Mouse (Mus musculus) erythroblast, embryonic 14.5 days (primary cell): Measurements from ENCODE around the gene Fyttd1. TPM values are rescaled to one million over a fixed set of nuclear protein-coding genes. Genes with fewer than 3 reads are reported as not detected.
"Not testable (repeated sequence)": the region's sequence is repeated elsewhere in the genome, so short reads cannot be mapped to it uniquely, and the experiment has no call there.

Experiments
- H3K27me3 ChIP-seq: 2 replicates; pipeline ENCODE4 v1.6.1; 2012; ENCODE audit warnings: inconsistent platforms; ENCODE audit not compliant: control insufficient read depth
- H3K36me3 ChIP-seq: 2 replicates; pipeline ENCODE4 v1.6.1; 2012; ENCODE audit warnings: mild to moderate bottlenecking, inconsistent platforms; ENCODE audit not compliant: control insufficient read depth
- H3K4me1 ChIP-seq: 2 replicates; pipeline ENCODE4 v1.6.1; 2012; ENCODE audit warnings: inconsistent platforms; ENCODE audit not compliant: control insufficient read depth
- H3K4me3 ChIP-seq: replicated peaks from 2 replicates; pipeline ENCODE3; 2012; ENCODE audit warnings: moderate library complexity, mild to moderate bottlenecking, inconsistent platforms
- H3K9me3 ChIP-seq: 2 replicates; pipeline ENCODE4 v1.6.1; 2012; ENCODE audit warnings: low read length, inconsistent platforms, mixed read lengths; ENCODE audit not compliant: control insufficient read depth
- GATA1 ChIP-seq: IDR thresholded peaks from 2 replicates; pipeline ENCODE4 v1.6.1; 2012; ENCODE audit warnings: low read length, inconsistent platforms, mixed read lengths
- TAL1 ChIP-seq: IDR thresholded peaks from 3 replicates; pipeline ENCODE4 v1.6.1; 2012; ENCODE audit warnings: low read length, inconsistent platforms, mixed read lengths
- polyA plus RNA-seq: library from polyadenylated mRNA; stranded (reverse); fragments of >175 nt; gene quantifications from 2 replicates; pipeline ENCODE4 v1.2.3, GENCODE M21; 2012

Fyttd1 gene
- polyA plus RNA-seq, 1 experiment: 1.6 TPM

DNA sequence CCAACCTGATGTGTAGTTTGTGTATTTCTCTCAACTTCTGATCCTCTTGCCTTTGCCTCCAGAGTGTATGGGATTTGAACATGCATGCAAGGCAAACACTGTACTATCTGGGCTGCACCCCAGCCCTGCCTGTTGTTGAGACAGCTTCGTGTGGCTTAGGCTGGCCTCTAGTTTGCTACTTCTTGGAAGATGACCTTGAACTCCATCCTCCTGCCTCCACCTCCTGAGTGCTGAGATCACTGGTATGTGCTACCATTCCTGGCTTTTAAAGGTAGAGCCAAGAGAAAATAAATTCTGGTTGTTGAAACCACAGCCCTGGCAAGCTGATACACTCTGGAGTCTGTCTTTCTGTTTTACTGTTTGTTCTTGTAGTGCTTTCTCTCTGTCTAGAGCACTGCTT, 57.8 kb downstream of the Fyttd1 start:
- H3K36me3 ChIP-seq: peaks cover 2% of the 10 kb centered on the region; the same call in 1 of the 2 replicates
- TF ChIP-seq GATA1: no peak
- no peak for TF ChIP-seq TAL1
- H3K4me1 ChIP-seq: peaks cover 11% of the 10 kb centered on the region
- H3K4me3 ChIP-seq: no peak overlapping the region
- no peaks in the 10 kb centered on the region for H3K27me3 ChIP-seq
- H3K9me3 ChIP-seq: no peaks in the 10 kb centered on the region

DNA sequence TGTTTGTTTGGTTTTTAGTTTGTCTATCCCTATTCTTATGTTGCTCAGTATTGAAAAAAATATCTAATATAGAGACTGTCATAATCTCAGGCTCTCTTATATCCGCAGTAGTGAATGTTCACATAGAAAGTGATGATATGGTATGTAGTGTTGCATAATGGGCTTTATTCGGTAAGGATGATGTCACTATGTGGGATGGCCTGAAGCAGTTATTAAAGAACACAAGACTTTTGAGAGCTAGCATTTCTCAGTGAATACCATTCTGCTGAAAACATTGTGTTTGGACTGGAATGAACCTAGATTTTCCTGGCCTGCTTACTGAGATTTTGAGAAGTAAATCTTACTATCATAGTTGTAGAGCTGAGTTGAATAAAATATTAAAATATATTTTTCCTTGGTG, 60.1 kb downstream of the Fyttd1 start:
- no peak for TF ChIP-seq TAL1
- TF ChIP-seq GATA1: no peak
- Histone ChIP-seq H3K9me3 (peaks cover 3% of the 10 kb centered on the region), H3K27me3 (no peaks in the 10 kb centered on the region), H3K4me3 (no peak overlapping the region), H3K4me1 (peaks cover 11% of the 10 kb centered on the region), H3K36me3 (no peaks in the 10 kb centered on the region)

DNA sequence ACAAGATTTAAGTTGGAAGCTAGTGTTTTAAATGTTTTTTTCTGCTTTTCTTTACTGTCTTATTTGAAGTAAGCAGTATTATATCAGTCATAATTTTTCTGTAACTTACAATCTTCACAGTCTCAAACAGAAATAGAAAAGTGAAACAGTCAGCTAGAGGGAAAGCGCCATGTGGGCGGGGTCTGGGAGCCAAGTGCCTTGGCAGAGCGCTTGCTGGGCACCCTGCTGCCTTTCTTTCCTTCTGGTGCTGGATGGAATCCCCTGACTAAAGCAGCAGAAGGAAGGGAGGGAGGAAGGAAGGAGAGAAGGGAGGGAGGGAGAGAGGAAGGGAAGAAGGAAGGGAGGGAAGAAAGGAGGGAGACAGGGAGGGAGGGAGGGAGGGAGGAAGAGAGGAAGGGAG, 62.0 kb downstream of the Fyttd1 start:
- H3K4me3 ChIP-seq, H3K9me3 ChIP-seq, H3K27me3 ChIP-seq, H3K36me3 ChIP-seq: not testable (repeated sequence)
- H3K4me1 ChIP-seq: peaks cover 11% of the 10 kb centered on the region

DNA sequence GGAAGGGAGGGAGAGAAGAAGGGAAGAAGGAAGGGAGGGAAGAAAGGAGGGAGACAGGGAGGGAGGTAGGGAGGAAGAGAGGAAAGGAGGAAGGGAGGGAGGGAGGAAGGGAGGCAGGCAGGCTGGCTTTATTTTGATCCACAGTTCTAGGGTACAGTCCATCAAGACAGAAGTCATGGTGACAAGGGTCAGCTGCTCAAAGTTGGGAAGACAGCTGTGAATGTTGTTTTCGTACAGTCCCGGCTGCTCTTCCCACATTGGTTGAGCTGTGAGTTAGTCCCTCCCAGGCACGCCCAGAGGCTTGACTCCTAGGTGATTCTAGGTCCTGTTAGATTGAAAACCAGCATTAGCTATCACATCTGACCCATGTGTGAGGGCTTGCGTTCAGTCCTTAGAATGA, 62.4 kb downstream of the Fyttd1 start:
- H3K27me3 ChIP-seq, H3K36me3 ChIP-seq, H3K9me3 ChIP-seq, H3K4me3 ChIP-seq: not testable (repeated sequence)
- peaks cover 11% of the 10 kb centered on the region for H3K4me1 ChIP-seq

DNA sequence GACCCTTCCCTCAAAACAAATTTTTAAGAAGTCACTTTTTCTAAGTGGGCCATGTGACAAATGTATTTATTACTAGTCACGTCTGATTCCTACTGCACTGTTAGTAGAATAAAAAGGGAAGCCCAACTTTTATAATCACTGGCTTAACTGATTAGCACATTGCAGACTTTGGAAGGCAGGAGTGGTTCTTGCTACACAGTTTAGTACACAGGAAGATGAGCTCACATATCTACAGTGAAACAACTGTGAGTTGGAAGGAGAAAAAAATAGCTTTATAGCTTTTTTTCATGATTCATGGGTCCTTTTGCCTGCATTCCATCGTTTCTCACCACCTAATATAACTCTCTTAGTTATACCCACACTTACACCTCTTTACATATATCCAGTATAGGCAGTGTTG, 63.9 kb downstream of the Fyttd1 start:
- H3K4me3 ChIP-seq, H3K27me3 ChIP-seq, H3K9me3 ChIP-seq, H3K4me1 ChIP-seq, H3K36me3 ChIP-seq: not testable (repeated sequence)

DNA sequence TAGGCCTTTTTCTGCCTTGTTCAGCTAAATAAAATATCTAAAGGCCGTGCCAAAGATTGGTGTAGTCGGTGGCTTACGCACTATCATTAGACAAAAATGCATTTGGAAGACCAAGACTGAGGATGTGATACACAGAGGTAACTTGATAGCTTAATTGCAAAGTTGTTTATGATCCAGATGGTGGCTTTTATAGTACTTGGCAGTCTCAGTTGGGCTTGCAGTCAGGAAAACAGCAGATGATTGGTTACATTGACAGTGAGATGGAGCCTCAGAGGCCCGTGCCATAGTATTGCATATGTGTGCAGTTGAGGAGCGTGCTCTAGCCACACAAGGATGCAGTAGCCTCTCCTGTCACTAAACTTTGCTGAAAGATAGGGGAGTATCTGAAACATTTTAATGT, 65.4 kb downstream of the Fyttd1 start:
- Histone ChIP-seq H3K9me3 (peaks cover 3% of the 10 kb centered on the region), H3K4me3 (no peak overlapping the region), H3K4me1 (peaks cover 3% of the 10 kb centered on the region), H3K36me3 (peaks cover 3% of the 10 kb centered on the region), H3K27me3 (no peaks in the 10 kb centered on the region)
- TF ChIP-seq GATA1: no peak
- TF ChIP-seq TAL1: no peak

DNA sequence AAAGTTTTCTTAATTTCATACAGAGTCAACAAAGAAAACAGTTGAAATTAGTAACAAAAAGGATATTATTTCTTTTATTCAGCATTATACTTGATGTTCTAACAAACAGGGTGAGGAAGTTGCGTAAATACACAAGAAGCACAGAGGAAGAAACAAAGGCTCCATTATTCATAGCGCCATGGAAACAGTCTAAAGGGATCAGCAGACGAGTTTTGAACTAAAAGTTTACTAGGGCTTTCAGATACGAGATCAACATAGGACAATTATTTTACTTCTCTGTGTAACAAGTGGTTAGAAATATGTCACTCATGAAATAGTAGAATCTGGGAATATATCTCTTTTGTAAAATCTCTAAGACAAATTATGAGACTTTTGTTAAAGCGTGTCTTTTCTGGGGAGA, 68.1 kb downstream of the Fyttd1 start:
- Histone ChIP-seq H3K4me1 (no peaks in the 10 kb centered on the region), H3K4me3 (no peak overlapping the region), H3K36me3 (peaks cover 3% of the 10 kb centered on the region), H3K9me3 (peaks cover 3% of the 10 kb centered on the region), H3K27me3 (no peaks in the 10 kb centered on the region)
- TF ChIP-seq TAL1: no peak

DNA sequence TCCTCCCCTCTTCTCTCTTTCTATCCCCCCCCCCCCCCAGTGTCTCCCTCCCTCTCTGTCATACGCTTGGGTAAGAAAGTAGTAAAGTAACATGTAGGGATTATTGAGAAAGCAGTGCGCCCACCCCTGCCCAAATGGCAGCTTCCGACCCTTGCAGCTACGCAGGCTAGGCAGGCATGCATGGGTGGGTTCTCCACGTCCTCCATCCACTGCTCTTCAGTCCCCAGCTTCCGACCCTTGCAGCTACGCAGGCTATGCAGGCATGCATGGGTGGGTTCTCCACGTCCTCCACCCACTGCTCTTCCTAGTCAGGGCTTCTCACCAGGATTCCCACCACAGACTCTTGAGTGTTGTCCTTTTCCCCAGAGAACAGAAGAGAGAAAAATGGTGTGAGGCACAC, 70.7 kb downstream of the Fyttd1 start:
- Histone ChIP-seq H3K4me1 (no peaks in the 10 kb centered on the region), H3K27me3 (no peaks in the 10 kb centered on the region), H3K4me3 (no peak overlapping the region), H3K36me3 (peaks cover 11% of the 10 kb centered on the region), H3K9me3 (no peaks in the 10 kb centered on the region; the same call in 1 of the 2 replicates)
- TF ChIP-seq TAL1: no peak
- TF ChIP-seq GATA1: no peak

DNA sequence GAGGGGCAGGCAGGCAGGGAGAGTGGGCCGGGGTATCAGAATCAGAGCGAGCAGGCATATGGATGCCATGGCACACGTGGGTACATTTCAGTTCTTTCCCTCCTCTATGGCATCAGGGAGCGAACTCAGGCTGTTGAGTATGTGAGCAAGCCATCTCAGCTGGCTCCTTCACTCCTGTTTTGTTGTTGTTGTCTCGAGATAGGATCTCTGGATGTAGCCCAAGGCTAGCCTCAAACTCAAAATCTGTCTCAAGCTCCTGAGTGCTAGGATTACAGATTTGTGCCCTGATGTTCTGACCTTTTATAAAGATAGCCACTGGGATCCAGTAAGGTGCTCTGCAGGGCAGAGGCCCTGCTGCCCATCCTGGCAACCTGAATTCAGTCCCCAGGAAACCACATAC, 71.4 kb downstream of the Fyttd1 start:
- Histone ChIP-seq H3K36me3 (peaks cover 11% of the 10 kb centered on the region), H3K4me3 (no peak overlapping the region), H3K4me1 (no peaks in the 10 kb centered on the region), H3K27me3 (no peaks in the 10 kb centered on the region), H3K9me3 (no peaks in the 10 kb centered on the region; the same call in 1 of the 2 replicates)
- TF ChIP-seq TAL1 (no peak), GATA1 (no peak)

DNA sequence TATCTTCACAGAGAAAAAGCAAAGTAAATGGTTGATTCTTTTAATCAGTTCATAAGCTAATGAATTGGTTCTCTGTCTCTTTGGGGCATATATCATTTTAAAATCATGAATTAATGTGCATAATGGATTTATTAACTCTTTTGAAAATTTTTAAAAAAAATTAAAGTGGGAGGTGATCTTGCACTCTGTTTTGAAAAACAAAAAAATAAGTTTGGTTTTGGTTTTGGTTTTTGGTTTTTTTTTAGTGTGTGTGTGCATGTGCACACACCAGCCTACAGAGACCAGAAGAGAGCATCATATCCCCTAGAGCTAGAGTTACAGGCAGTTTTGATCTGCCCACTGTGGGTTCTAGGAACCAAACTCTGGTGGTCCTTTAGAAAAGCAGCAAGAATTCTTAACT, 72.0 kb downstream of the Fyttd1 start:
- Histone ChIP-seq H3K4me3 (no peak overlapping the region), H3K4me1 (no peaks in the 10 kb centered on the region), H3K9me3 (no peaks in the 10 kb centered on the region; the same call in 1 of the 2 replicates), H3K36me3 (peaks cover 13% of the 10 kb centered on the region), H3K27me3 (no peaks in the 10 kb centered on the region)
- TF ChIP-seq TAL1: no peak
- no peak for TF ChIP-seq GATA1

DNA sequence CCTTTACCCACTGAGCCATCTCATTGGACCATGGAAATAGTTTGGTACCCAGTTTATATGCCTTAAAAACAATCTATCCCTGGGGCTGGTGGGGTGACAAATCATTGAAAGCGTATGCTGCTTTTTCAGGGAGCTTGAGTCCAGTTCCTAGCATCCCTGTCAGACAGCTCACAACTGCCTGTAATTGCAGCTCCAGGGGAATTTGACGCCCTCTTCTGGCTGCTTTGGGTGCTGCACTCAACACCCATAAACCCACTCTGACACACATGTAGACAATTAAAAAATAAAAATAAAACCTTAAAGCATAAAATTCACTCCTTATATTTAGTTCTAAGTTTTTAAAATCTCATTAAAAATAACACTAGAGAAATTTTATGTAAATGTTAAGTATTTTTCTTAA, 73.8 kb downstream of the Fyttd1 start:
- no peaks in the 10 kb centered on the region for H3K27me3 ChIP-seq
- no peak overlapping the region for H3K4me3 ChIP-seq
- no peaks in the 10 kb centered on the region for H3K4me1 ChIP-seq
- TF ChIP-seq TAL1: no peak
- TF ChIP-seq GATA1: no peak
- H3K36me3 ChIP-seq: peaks cover 24% of the 10 kb centered on the region
- H3K9me3 ChIP-seq: no peaks in the 10 kb centered on the region; the same call in 1 of the 2 replicates
